Mouse (Mus musculus): ENCODE measurements around the gene Egfl6.

The Egfl6 gene

DNA sequence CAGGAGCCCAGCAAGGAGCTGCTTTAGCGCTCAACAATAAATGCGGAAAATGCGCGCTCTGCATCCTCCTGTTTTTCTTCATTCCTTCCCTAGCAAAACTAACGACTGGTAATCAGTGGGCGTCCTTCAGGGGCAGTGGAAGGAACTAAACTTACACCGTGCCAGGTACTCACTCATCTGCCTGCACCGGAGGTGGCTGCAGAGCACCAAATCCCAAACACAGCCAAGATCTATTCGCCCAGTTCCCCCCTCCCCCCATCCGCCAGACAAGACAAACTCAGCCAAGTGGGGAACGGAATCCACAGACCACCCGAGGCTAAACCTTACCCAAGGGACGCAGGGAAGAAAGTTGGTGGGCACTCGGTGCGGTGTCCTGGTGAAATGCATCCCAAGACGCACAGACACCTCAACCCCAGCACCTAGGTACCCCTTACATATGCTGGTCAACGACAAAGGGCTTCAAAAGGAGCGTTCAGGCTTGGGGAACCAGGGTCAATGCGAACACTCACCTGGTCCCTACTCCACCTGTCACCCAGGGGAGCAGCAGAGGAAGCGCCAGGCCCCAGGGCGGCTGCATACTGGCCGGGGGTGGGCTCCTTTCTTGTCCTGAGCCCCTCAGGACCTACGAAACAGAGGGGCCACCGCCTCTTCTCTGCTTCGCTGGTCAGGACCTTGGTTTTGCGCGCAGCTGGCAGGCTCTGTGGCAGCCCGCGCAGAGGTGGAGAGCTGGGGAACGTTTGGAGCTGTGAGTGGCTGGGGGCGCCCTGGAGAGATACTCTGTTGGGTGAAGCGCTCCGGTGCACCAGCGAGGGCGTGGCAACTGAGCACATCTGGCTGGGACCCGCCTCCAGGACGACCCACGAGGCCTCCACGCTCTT is at the start of gene Egfl6:
Egfl6 (minus strand) TSS at position 774 of the 878 bp plus-strand sequence.
- DNase-seq = peak; percentile 5 to 29

GRCm38 (mm10) chrX:166626866-166627570 is 41.5 kb upstream of the Egfl6 start:
- no peak for DNase-seq

GRCm38 (mm10) chrX:166626174-166626573 is 40.7 kb upstream of the Egfl6 start:
- no peak for DNase-seq

- DNase-seq = no peak
These were observed 37.7 kb upstream of the Egfl6 start for GRCm38 (mm10) chrX:166623176-166623575.

- DNase-seq = no peak
These were observed 36.2 kb upstream of the Egfl6 start for GRCm38 (mm10) chrX:166621560-166622301.

DNA sequence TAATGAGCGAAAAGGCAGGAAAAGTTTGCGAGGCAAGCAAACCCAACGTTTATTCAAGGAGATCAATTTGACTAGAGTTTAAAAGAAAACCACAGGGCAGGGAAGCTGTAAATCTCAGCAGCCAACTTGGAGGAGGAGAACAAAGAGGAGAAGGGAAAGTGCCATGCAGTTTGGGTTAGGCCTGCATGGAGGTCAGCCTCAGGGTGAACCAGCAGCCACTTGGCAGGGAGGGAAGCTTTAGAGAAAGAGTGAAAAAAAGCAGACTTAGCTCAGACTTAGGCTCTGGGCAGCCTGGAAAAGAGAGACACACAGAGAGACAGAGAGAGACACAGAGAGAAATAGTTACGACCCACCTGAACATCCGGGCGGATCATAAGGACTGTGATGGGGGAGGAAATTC is 35.4 kb upstream of the Egfl6 start:
- DNase-seq = no peak

- DNase-seq = no peak
These were observed 33.6 kb upstream of the Egfl6 start for GRCm38 (mm10) chrX:166619084-166619483.

- DNase-seq = no peak
These were observed 29.7 kb upstream of the Egfl6 start for GRCm38 (mm10) chrX:166615191-166615590.

- DNase-seq = no peak
These were observed 9.4 kb downstream of the Egfl6 start for GRCm38 (mm10) chrX:166576111-166576510.

- DNase-seq = no peak
These were observed 19.5 kb downstream of the Egfl6 start for GRCm38 (mm10) chrX:166565983-166566382.

DNA sequence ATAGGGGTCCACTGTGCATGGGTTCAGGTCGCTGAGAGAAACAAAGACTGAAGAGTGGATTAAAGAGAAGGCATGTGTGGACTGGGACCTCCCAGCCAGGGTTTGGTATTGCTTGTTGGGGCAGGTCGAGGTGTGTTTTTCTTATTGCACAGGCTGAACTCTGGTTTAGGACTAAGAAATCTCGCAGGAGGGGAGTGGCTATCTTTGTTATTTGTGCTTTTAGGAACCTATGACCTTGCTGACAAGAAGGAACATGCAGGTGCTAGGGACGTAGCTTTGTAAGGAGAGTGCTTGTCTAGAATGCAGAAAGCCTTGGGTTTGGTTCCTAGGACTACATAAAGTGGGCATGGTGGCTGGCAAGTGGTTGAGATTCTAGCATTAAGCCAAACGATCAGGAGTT is 20.1 kb downstream of the Egfl6 start:
- DNase-seq = no peak

- DNase-seq = no peak
These were observed 20.6 kb downstream of the Egfl6 start for GRCm38 (mm10) chrX:166564900-166565299.

DNA sequence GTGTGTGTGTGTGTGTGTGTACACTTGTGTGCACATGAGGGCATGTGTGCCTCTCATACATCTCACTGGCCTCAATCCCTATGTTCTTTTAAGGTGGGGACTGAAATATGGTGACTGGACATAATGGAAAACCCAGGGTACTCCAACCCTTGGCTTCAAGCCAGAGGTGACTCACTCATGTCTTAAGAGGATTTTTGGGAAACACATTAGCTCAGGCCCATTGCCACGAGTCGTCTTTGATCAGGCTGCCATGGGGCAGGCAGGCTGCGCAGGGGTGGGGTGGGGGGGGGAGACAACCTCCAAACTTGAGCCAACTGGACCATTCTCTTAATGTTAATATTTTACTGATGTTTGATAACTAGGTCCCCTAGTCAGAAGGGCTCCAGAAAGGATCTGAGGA is 26.2 kb downstream of the Egfl6 start:
- peak; percentile 3 to 5 for DNase-seq

GRCm38 (mm10) chrX:166552355-166552754 is 33.2 kb downstream of the Egfl6 start:
- DNase-seq = peak; percentile 14 to 39

GRCm38 (mm10) chrX:166546495-166546894 is 39.0 kb downstream of the Egfl6 start:
- DNase-seq = peak in 1 of 2 experiments; percentile 11

DNA sequence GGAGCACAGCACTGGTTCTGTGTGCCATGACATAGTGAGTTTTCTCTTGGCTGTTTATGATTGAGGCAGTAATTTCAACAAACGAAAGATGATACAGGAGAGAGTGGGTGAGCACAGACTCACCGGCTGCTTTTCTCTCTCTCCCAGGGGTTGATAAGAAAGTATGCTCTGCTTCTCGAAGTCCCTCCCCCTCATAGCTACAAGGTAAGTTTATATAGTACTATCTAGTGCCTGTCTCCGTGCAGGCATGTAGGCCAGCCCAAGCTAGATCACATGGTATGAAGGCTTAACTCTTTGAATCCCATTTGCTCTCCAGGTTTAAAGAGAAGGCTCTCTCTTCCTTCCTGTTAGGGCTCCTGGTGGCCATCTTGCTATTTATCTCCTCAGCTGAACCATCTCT is 50.4 kb downstream of the Egfl6 start:
- DNase-seq = no peak

DNA sequence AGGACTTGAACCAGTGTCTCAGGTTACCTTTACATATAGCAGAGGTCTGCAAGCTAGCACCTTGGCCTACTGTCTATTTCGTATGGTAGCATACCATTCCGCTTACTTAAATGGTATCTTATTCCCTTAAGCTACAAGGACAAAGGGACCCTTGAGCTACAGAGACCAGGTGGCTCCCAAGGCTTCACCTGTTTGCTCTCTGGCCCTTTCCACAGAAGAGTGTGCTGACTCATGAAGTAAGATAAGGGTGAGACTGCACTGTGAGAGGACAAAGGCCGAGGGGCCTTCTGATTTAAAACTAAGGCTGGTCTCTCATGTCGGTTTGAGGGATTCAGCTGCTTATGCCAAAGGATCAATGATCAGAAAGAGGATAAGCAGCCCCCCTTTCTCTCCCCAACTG is 52.1 kb downstream of the Egfl6 start:
- no peak for DNase-seq

DNA sequence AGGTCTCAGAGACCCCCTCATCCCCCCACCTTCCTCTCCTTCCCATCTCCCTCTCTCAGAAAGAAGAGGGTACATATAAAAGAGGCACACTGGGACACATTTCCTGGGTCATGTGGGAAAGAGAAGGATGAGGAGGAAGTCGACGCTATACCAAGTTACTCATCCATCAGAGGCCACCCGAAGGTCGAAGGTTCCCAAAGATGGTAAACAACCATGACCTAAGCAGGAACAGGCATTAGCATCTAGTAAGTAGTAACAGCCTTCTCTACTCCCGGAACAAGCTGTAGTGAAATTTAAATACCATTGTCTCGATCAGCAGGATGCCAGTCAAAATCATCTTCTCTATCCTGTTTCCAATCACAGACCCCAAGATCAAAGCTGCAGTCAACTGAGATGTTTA is 53.8 kb downstream of the Egfl6 start:
- no peak for DNase-seq

GRCm38 (mm10) chrX:166528126-166528525 is 57.4 kb downstream of the Egfl6 start:
- DNase-seq = no peak

GRCm38 (mm10) chrX:166525637-166526315 is 59.7 kb downstream of the Egfl6 start:
- no peak for DNase-seq

DNA sequence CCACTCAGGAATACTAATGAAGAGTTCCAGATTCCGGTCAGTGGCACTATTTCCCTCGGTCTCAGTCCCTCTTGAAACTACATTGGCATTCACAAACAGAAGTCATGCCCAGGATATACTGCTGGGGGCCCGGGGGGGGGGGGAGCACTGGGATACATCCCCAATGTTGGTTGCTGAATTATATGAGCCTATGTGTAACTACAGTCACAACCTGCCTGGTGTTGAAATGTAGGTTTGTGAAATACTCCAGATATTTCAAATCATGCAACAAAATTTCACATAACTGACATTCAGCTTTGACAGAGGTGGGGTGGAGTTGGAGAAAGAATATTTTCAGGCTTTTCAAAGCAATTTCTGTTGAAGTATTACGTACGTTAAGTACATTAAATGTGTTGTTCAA is 64.7 kb downstream of the Egfl6 start:
- no peak for DNase-seq

DNA sequence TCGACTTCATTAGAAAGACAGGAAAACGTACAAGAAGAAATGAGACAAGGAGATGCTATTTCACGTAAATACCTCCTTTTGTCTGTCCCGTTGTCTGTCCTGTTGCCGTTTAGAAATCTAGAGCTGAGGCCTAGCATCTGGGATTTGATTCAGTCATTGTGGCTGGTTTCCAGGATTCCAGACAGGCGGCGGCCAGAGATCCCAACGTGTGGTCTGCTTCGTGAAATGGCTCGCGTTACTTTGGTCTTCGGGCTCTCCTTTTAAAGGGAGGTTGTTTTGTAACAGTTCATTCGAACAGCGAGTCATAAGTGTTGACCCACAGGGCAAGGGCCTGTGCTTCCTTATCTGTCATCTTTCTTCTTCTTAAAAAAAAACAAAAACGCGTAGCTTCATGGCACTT is 67.2 kb downstream of the Egfl6 start, which contains the start of gene Tceanc:
Tceanc (minus strand) TSS at position 223 of the 400 bp plus-strand sequence.
- DNase-seq = no peak

DNA sequence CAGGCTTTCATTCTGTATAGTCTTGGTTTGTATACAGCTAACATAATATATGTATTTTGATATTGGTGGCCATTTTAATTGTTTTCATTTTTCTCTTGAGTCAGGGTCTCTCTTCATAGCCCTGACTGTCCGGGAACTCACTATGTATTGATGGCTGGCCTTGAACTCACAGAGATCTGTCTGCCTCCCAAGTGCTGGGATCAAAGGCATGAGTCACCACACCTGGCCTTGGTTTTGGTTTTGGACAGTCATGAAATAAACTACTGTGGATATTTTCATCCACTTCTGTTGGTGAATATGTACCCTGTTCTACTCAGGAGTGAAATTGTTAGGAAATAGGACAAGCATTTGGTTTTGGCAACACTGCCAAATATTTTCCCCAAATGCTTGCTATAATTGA is 68.9 kb downstream of the Egfl6 start:
- DNase-seq = no peak
